9 mouse cellular contexts compared by ENCODE assay signal in the genomic region with DNA sequence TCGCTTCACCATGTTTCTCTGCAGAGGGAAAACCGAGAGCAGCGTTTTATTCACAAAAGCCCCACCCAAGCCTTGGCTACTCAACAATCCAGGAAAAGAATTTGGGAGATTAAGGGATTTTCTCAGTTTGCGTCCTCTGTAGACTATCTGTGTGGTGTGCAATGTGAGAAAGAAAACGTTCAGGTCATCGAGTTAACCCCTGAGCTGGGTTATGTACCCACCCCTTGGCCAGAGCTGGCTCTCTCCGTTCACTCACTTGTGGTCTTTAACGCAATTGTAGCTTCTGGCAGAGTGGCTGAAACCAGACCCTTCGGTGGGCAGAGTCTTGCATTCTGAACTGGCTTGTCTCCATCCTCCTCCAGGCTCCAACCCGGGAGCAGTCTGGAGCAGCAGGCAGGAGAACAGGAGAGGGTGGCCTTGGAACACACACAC. TPM values are rescaled to one million over a fixed set of nuclear protein-coding genes. Genes with fewer than 3 reads are reported as not detected.
DNase-seq lines count a peak whose midpoint lies in the region; ATAC-seq lines count a peak whose summit lies in the region.
"Had no signal": no experiment of that assay in that cellular context is flagged by ENCODE, and none has a peak within 500 bp of the region (broad histone marks: within the 10 kb centered on the region; RNA-seq: fewer than 3 reads in every experiment).

No protein-coding gene starts in this region.

- peaks cover 8% of the 10 kb centered on the region for H3K4me1 ChIP-seq in intestine, embryonic 15.5 days (replicated peaks)
- peaks cover 3% of the 10 kb centered on the region for H3K4me1 ChIP-seq in midbrain, embryonic 16.5 days (ENCODE audit: control insufficient read depth, insufficient read depth, low read length)

- intact Hi-C loops in left cerebral cortex, postnatal 10 days (cut with DNase I) = no loop called here

- no peaks in the 10 kb centered on the region for H3K27me3 ChIP-seq in intestine, embryonic 15.5 days (replicated peaks)
- no peaks in the 10 kb centered on the region for H3K27me3 ChIP-seq in midbrain, embryonic 16.5 days (ENCODE audit: control insufficient read depth, insufficient read depth, low read depth, low read length)

- H3K4me2 ChIP-seq in intestine, embryonic 15.5 days (replicated peaks) = 0 out of 2 replicates have a peak overlapping the region, but pooled peaks have one; percentile 22
- H3K4me2 ChIP-seq in midbrain, embryonic 16.5 days (ENCODE audit: low read length) = peak overlapping the region; percentile 43

- DNase-seq in left cerebral cortex, postnatal 10 days (ENCODE audit: extremely low spot score in 1 of 2, low spot score in 2 of 2) = peak; percentile 1 to 32
- no peak for DNase-seq in left cerebral cortex, adult 8-10 months (ENCODE audit: low spot score in 2 of 2)
- DNase-seq in fibroblast of lung, adult 2 months (ENCODE audit: low read depth) = peak; percentile 42
- DNase-seq in spleen, adult 18-20 months = no peak
- no peak for DNase-seq in spleen, postnatal 10 days (ENCODE audit: low spot score in 2 of 2)
- no peak for DNase-seq in urinary bladder, postnatal 10 days (ENCODE audit: low spot score)

- 45% methylated on average over 10 of the region's 10 CpGs for WGBS in intestine, embryonic 15.5 days
- WGBS in midbrain, embryonic 16.5 days = 29% methylated on average over 10 of the region's 10 CpGs

- peak; percentile 52 for ATAC-seq in intestine, embryonic 15.5 days
- ATAC-seq in midbrain, embryonic 16.5 days = peak; percentile 59; the same call in 1 of the 2 replicates

- H3K4me3 ChIP-seq in intestine, embryonic 15.5 days (replicated peaks) = no peak overlapping the region
- H3K4me3 ChIP-seq in midbrain, embryonic 16.5 days (ENCODE audit: low read depth, low read length) = peak overlapping the region; percentile 17; the same call in 1 of the 2 replicates

- no peak overlapping the region for H3K9ac ChIP-seq in intestine, embryonic 15.5 days
- H3K9ac ChIP-seq in midbrain, embryonic 16.5 days (ENCODE audit: low read depth, low read length) = peak overlapping the region; percentile 20; the same call in 1 of the 2 replicates

- H3K9me3 ChIP-seq in intestine, embryonic 15.5 days = no peaks in the 10 kb centered on the region
- no peaks in the 10 kb centered on the region for H3K9me3 ChIP-seq in midbrain, embryonic 16.5 days (replicated peaks; ENCODE audit: control insufficient read depth, low read length, poor library complexity, severe bottlenecking)

- H3K36me3 ChIP-seq in intestine, embryonic 15.5 days = no peaks in the 10 kb centered on the region
- H3K36me3 ChIP-seq in midbrain, embryonic 16.5 days (ENCODE audit: control insufficient read depth, insufficient read depth, low read length) = no peaks in the 10 kb centered on the region

- no peak overlapping the region for H3K27ac ChIP-seq in intestine, embryonic 15.5 days
- H3K27ac ChIP-seq in midbrain, embryonic 16.5 days (ENCODE audit: low read length) = peak overlapping the region; percentile 68

RNA-seq across cellular contexts. Expression of gene Fmo1, which starts 6.8 kb away (rescaled TPM):
- 10 to 100 TPM; 24.3 to 26.8 TPM for total RNA-seq in left cerebral cortex, postnatal 10 days (2021)
- 10 to 100 TPM; 10.2 to 14.4 (median 11.7) TPM for total RNA-seq in left cerebral cortex, adult 8-10 months (2022)
- 16.9 and 20.4 TPM in 2 replicates for polyA plus RNA-seq in intestine, embryonic 15.5 days (2015; fragmentation: Nextera tagmentation; extraction: Ambion mirVana)
- polyA plus RNA-seq in midbrain, embryonic 16.5 days (2015; fragmentation: Nextera tagmentation; extraction: Ambion mirVana) = 23.0 and 32.3 TPM in 2 replicates
- total RNA-seq: neutrophil, adult 5-6 weeks had no signal

RNA-seq across cellular contexts. Expression of gene Fmo2, which starts 39.0 kb away (rescaled TPM):
- under 1 TPM; 0.45 to 0.99 TPM for total RNA-seq in left cerebral cortex, postnatal 10 days (2021)
- total RNA-seq in left cerebral cortex, adult 8-10 months (2022) = 10 to 100 TPM in 1 of 4 experiments, 1 to 10 TPM in 3; 4.1 to 10.4 (median 6.6) TPM
- polyA plus RNA-seq in intestine, embryonic 15.5 days (2015; fragmentation: Nextera tagmentation; extraction: Ambion mirVana) = 2.5 and 2.9 TPM in 2 replicates
- polyA plus RNA-seq in midbrain, embryonic 16.5 days (2015; fragmentation: Nextera tagmentation; extraction: Ambion mirVana) = 0.24 and 0.26 TPM in 2 replicates

RNA-seq across cellular contexts. Expression of gene Fmo4, which starts 45.8 kb away (rescaled TPM):
- total RNA-seq in left cerebral cortex, postnatal 10 days (2021) = not detected
- under 1 TPM in 1 of 4 experiments, not detected in 3; 0.26 TPM for total RNA-seq in left cerebral cortex, adult 8-10 months (2022)
- 6.8 and 7.4 TPM in 2 replicates for polyA plus RNA-seq in intestine, embryonic 15.5 days (2015; fragmentation: Nextera tagmentation; extraction: Ambion mirVana)
- 0.38 and 0.81 TPM in 2 replicates for polyA plus RNA-seq in midbrain, embryonic 16.5 days (2015; fragmentation: Nextera tagmentation; extraction: Ambion mirVana)
- total RNA-seq: neutrophil, adult 5-6 weeks had no signal

Comparison
In these comparisons a context has a peak if more than half of its experiments do, and no peak if none do; other contexts are left out.
1. DNase-seq: peak in left cerebral cortex, postnatal 10 days (2 of 2) and fibroblast of lung, adult 2 months (single experiment); none in left cerebral cortex, adult 8-10 months (0 of 2), spleen, adult 18-20 months (0 of 2), spleen, postnatal 10 days (0 of 2) and urinary bladder, postnatal 10 days (single experiment).